Mouse (Mus musculus) lung, embryonic 16.5 days (tissue): ENCODE data around the gene Gm49318. TPM values are rescaled to one million over a fixed set of nuclear protein-coding genes. Genes with fewer than 3 reads are reported as not detected.
A peak's percentile ranks its signal among the peaks of the same experiment; 100 is the strongest.

Experiments used
- ATAC-seq: fragments of 200-750 bp; cut with Nextera tagmentation; 2 replicates; pipeline ENCODE4 v1.8.0; 2017; ENCODE audit warnings: low read depth, mild to moderate bottlenecking, moderate library complexity
- H3K27ac ChIP-seq: fragments of 300-500 bp; sonication (generic); 2 replicates; pipeline ENCODE4 v1.5.1; 2014; ENCODE audit warnings: mild to moderate bottlenecking, control low read depth, low read length
- H3K27me3 ChIP-seq: fragments of 300-500 bp; sonication (generic); 2 replicates; pipeline ENCODE4 v1.6.1; 2014; ENCODE audit warnings: low read depth, low read length, mixed read lengths; ENCODE audit not compliant: control insufficient read depth, insufficient read depth
- H3K36me3 ChIP-seq: fragments of 300-500 bp; sonication (generic); 2 replicates; pipeline ENCODE4 v1.6.1; 2014; ENCODE audit warnings: low read length; ENCODE audit not compliant: control insufficient read depth, insufficient read depth
- H3K4me1 ChIP-seq: fragments of 300-500 bp; sonication (generic); replicated peaks from 2 replicates; pipeline ENCODE4 v1.6.1; 2014; ENCODE audit warnings: low read length, mixed read lengths; ENCODE audit not compliant: control insufficient read depth, insufficient read depth
- H3K4me2 ChIP-seq: fragments of 300-500 bp; sonication (generic); 2 replicates; pipeline ENCODE4 v1.6.1; 2014; ENCODE audit warnings: low read depth, low read length, control low read depth
- H3K4me3 ChIP-seq: fragments of 300-500 bp; sonication (generic); 2 replicates; pipeline ENCODE4 v1.5.1; 2014; ENCODE audit warnings: mild to moderate bottlenecking, low read length, control low read depth
- H3K9ac ChIP-seq: fragments of 300-500 bp; sonication (generic); 2 replicates; pipeline ENCODE4 v1.6.1; 2014; ENCODE audit warnings: low read length, control low read depth
- H3K9me3 ChIP-seq: fragments of 300-500 bp; sonication (generic); 2 replicates; pipeline ENCODE4 v1.6.1; 2016; ENCODE audit warnings: low read length; ENCODE audit not compliant: control insufficient read depth
- WGBS: fragments of 180-500 bp; shearing (Covaris S2); extraction: QIAGEN DNeasy Blood & Tissue Kit; methylation state at CpG from one replicate; pipeline ENCODE4 v1.1.7; 2014; 5-methylcytosine and 5-hydroxymethylcytosine counted together
- polyA plus RNA-seq: library from polyadenylated mRNA; unstranded; fragments of >200 nt; fragmentation: Nextera tagmentation; extraction: Ambion mirVana; gene quantifications from 2 replicates; pipeline ENCODE4 v1.2.1, GENCODE M21; 2015

Gm49318 gene
- polyA plus RNA-seq, result not detected in 2 replicates

- H3K9ac ChIP-seq, result peak within 1 kb of the TSS; percentile 69
- H3K4me3 ChIP-seq, result peak within 1 kb of the TSS; percentile 55
- H3K4me2 ChIP-seq, result peak within 1 kb of the TSS; percentile 71
- peak; percentile 98 for ATAC-seq
- H3K27me3 ChIP-seq, result no peaks in the 10 kb centered on the region
- H3K9me3 ChIP-seq, result no peaks in the 10 kb centered on the region
- under 1% methylated on average over 61 of the region's 87 CpGs for WGBS
- H3K27ac ChIP-seq, result peak within 1 kb of the TSS; percentile 96
- peaks cover 3% of the 10 kb centered on the region; the same call in 1 of the 2 replicates for H3K36me3 ChIP-seq
- peaks cover 8% of the 10 kb centered on the region for H3K4me1 ChIP-seq
These were observed at the start of gene Gm49318, which contains the start of gene Zfp653 for GRCm38 (mm10) chr9:22070791-22071573. Gene Gm49318, minus strand, starts transcription at chr9:22071259. Gene Zfp653, minus strand, starts transcription at chr9:22071376.

- Histone ChIP-seq H3K27me3 (no peaks in the 10 kb centered on the region), H3K4me2 (no peak overlapping the region), H3K36me3 (no peaks in the 10 kb centered on the region), H3K9me3 (no peaks in the 10 kb centered on the region), H3K4me1 (peaks cover 12% of the 10 kb centered on the region), H3K4me3 (no peak overlapping the region), H3K27ac (no peak overlapping the region), H3K9ac (no peak overlapping the region)
- WGBS, result 92% methylated on average over 4 of the region's 4 CpGs
- no peak for ATAC-seq
These were observed 48.5 kb upstream of the Gm49318 start for GRCm38 (mm10) chr9:22119543-22119942.

GRCm38 (mm10) chr9:22117754-22118456 is 46.8 kb upstream of the Gm49318 start:
- WGBS, result 46% methylated on average over 10 of the region's 10 CpGs

GRCm38 (mm10) chr9:22116740-22117426 is 45.8 kb upstream of the Gm49318 start, which contains the start of gene Elof1:
Gene Elof1, minus strand, starts transcription at chr9:22117172.
- under 1% methylated on average over 52 of the region's 52 CpGs for WGBS
- Histone ChIP-seq H3K36me3 (peaks cover 13% of the 10 kb centered on the region), H3K27ac (peak within 1 kb of the TSS; percentile 46), H3K4me1 (peaks cover 12% of the 10 kb centered on the region), H3K4me3 (peak within 1 kb of the TSS; percentile 87), H3K27me3 (no peaks in the 10 kb centered on the region), H3K9ac (peak within 1 kb of the TSS; percentile 95), H3K9me3 (no peaks in the 10 kb centered on the region), H3K4me2 (peak within 1 kb of the TSS; percentile 97)
- peak; percentile 97 for ATAC-seq

More at GRCm38 (mm10) chr9:22117754-22118456, 46.8 kb upstream of the Gm49318 start:
- H3K9ac ChIP-seq, result peak overlapping the region; percentile 95; the same call in 1 of the 2 replicates
- H3K27me3 ChIP-seq, result no peaks in the 10 kb centered on the region
- peaks cover 12% of the 10 kb centered on the region for H3K4me1 ChIP-seq
- ATAC-seq, result no peak
- H3K9me3 ChIP-seq, result no peaks in the 10 kb centered on the region
- H3K27ac ChIP-seq, result no peak overlapping the region
- peak overlapping the region; percentile 97 for H3K4me2 ChIP-seq
- peak overlapping the region; percentile 87 for H3K4me3 ChIP-seq
- peaks cover 5% of the 10 kb centered on the region; the same call in 1 of the 2 replicates for H3K36me3 ChIP-seq

GRCm38 (mm10) chr9:22116086-22116485 is 45.0 kb upstream of the Gm49318 start:
- Histone ChIP-seq H3K4me1 (peaks cover 12% of the 10 kb centered on the region), H3K4me2 (peak overlapping the region; percentile 97), H3K9ac (peak overlapping the region; percentile 95), H3K36me3 (peaks cover 13% of the 10 kb centered on the region), H3K27me3 (no peaks in the 10 kb centered on the region), H3K27ac (no peak overlapping the region), H3K9me3 (no peaks in the 10 kb centered on the region), H3K4me3 (peak overlapping the region; percentile 87)
- ATAC-seq, result no peak
- 16% methylated on average over 15 of the region's 15 CpGs for WGBS

- peaks cover 12% of the 10 kb centered on the region for H3K4me1 ChIP-seq
- H3K4me2 ChIP-seq, result peak overlapping the region; percentile 97
- peak overlapping the region; percentile 87; the same call in 1 of the 2 replicates for H3K4me3 ChIP-seq
- H3K27me3 ChIP-seq, result no peaks in the 10 kb centered on the region
- ATAC-seq, result no peak
- H3K36me3 ChIP-seq, result peaks cover 13% of the 10 kb centered on the region
- no peaks in the 10 kb centered on the region for H3K9me3 ChIP-seq
- 76% methylated on average over 4 of the region's 4 CpGs for WGBS
- H3K9ac ChIP-seq, result no peak overlapping the region; the same call in 1 of the 2 replicates
- no peak overlapping the region for H3K27ac ChIP-seq
These were observed 44.6 kb upstream of the Gm49318 start for GRCm38 (mm10) chr9:22115635-22116034.

- H3K36me3 ChIP-seq, result peaks cover 16% of the 10 kb centered on the region
- WGBS, result 78% methylated on average over 9 of the region's 9 CpGs
- H3K4me3 ChIP-seq, result no peak overlapping the region
- H3K9me3 ChIP-seq, result no peaks in the 10 kb centered on the region
- ATAC-seq, result no peak
- no peaks in the 10 kb centered on the region for H3K27me3 ChIP-seq
- H3K4me2 ChIP-seq, result no peak overlapping the region
- no peak overlapping the region for H3K9ac ChIP-seq
- no peaks in the 10 kb centered on the region for H3K4me1 ChIP-seq
- H3K27ac ChIP-seq, result no peak overlapping the region
These were observed 37.1 kb upstream of the Gm49318 start for GRCm38 (mm10) chr9:22108194-22108593.

GRCm38 (mm10) chr9:22099922-22100321 is 28.9 kb upstream of the Gm49318 start:
- peak; percentile 54 for ATAC-seq
- Histone ChIP-seq H3K27ac (no peak overlapping the region), H3K4me2 (peak overlapping the region; percentile 1; the same call in 1 of the 2 replicates), H3K4me3 (no peak overlapping the region), H3K4me1 (no peaks in the 10 kb centered on the region; the same call in 1 of the 2 replicates), H3K36me3 (no peaks in the 10 kb centered on the region), H3K9ac (no peak overlapping the region), H3K27me3 (peaks cover 9% of the 10 kb centered on the region; the same call in 1 of the 2 replicates), H3K9me3 (no peaks in the 10 kb centered on the region)
- WGBS, result 2% methylated on average over 18 of the region's 18 CpGs
